Mouse (Mus musculus) cerebellum, adult 2 months (tissue): ENCODE data around the gene Adamtsl1. TPM values are rescaled to one million over a fixed set of nuclear protein-coding genes. Genes with fewer than 3 reads are reported as not detected.

ENCODE experiments used
- DNase-seq, 2 experiments: peaks; one replicate each; pipeline ENCODE4 v3.0.0; 2021
- H3K27ac ChIP-seq: fragments of 200-500 bp; 2 replicates; pipeline ENCODE4 v1.5.1; 2012; ENCODE audit warnings: low read length, control low read depth, inconsistent platforms; ENCODE audit not compliant: insufficient read depth
- H3K27me3 ChIP-seq: fragments of 200-500 bp; 2 replicates; pipeline ENCODE4 v1.6.1; 2012; ENCODE audit warnings: inconsistent platforms, mild to moderate bottlenecking, low read length, moderate library complexity; ENCODE audit not compliant: control insufficient read depth, insufficient read depth
- H3K4me1 ChIP-seq: fragments of 200-500 bp; 2 replicates; pipeline ENCODE4 v1.6.1; 2011; ENCODE audit warnings: low read length; ENCODE audit not compliant: control insufficient read depth, insufficient read depth
- H3K4me3 ChIP-seq: fragments of 200-500 bp; replicated peaks from 2 replicates; pipeline ENCODE3; 2011; ENCODE audit warnings: mild to moderate bottlenecking, low read depth, low read length, control low read depth; ENCODE audit not compliant: insufficient read depth
- CTCF ChIP-seq: fragments of 200-500 bp; IDR thresholded peaks from 2 replicates; pipeline ENCODE4 v1.5.1; 2011; ENCODE audit warnings: low read depth, mild to moderate bottlenecking, control low read depth, low read length, moderate library complexity, borderline replicate concordance; ENCODE audit not compliant: insufficient read depth
- POLR2A ChIP-seq: fragments of 200-500 bp; IDR thresholded peaks from 2 replicates; pipeline ENCODE4 v1.6.1; 2011; ENCODE audit warnings: low read length, control low read depth, borderline replicate concordance; ENCODE audit not compliant: insufficient read depth
- WGBS: fragments of 180-500 bp; shearing (Covaris S2); methylation state at CpG from one replicate; pipeline ENCODE4 v1.1.7; 2018; 5-methylcytosine and 5-hydroxymethylcytosine counted together
- polyA plus RNA-seq: library from polyadenylated mRNA; depleted of rRNA; stranded (reverse); fragments of >200 nt; gene quantifications from 2 replicates; pipeline ENCODE4 v1.2.3, GENCODE M21; 2012

The Adamtsl1 gene
- polyA plus RNA-seq, 1 experiment, result 3.3 TPM

- H3K4me3 ChIP-seq, result no peak overlapping the region
- H3K27ac ChIP-seq, result no peak overlapping the region
- no peaks in the 10 kb centered on the region for H3K27me3 ChIP-seq
- WGBS, result 68% methylated on average over 2 of the region's 2 CpGs
- DNase-seq, result no peak
- TF ChIP-seq POLR2A, result no peak
- TF ChIP-seq CTCF, result no peak
- H3K4me1 ChIP-seq, result no peaks in the 10 kb centered on the region
Observed at GRCm38 (mm10) chr4:86241854-86242424, 728.0 kb downstream of the Adamtsl1 start.

DNA sequence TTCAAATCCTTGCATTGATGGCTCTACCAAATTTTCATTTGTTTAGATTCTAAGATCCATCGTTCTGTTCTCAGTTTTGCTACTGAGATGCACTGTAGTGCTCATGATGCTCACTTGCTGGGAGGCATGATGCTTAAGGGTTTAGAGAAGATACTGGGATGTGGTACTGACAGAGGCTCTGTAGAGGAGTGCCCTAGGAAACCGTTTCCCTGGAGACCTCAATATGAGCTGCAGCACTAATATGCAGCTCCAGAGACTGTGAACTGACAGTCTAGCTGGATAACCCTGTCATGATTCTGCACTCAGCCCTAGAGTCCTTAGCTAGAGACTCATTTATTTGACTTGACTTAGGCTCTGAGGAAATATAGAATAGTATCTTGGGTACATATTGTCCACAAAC, 756.1 kb downstream of the Adamtsl1 start:
- no peak for TF ChIP-seq POLR2A

DNA sequence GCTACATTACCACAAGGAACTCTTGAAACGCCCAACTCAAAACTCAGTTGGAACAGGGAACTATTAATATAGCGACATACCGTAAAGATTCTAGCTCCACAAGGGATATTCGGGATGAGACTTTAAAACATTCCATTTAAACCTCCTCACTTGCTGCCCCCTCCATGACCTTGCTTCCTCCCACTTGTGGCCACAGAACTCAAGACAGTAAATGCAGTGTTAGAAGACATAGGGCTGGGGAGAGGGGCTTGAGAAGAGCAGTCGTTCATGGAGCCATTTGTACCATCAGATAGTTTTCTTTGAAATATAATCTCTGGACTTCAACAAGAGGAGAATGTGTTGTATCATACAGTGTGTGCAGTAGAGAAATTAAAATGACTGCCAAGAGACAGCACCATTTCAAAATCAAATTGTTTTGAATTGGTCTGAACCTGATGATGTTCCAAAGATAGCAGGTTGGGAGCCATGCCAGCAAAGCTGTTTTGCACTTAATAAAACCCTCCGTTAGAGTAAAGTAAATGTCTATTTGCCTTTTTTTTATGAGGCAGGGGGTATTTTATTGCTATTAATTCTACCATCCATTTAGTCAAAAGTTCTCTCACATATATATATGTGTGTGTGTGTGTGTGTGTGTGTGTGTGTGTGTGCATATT, 759.9 kb downstream of the Adamtsl1 start:
- no peak for DNase-seq

More for the DNA sequence above, 756.1 kb downstream of the Adamtsl1 start:
- Histone ChIP-seq H3K4me1 (no peaks in the 10 kb centered on the region), H3K27ac (no peak overlapping the region), H3K4me3 (no peak overlapping the region), H3K27me3 (no peaks in the 10 kb centered on the region)
- 28% methylated on average over 2 of the region's 2 CpGs for WGBS
- no peak for DNase-seq

GRCm38 (mm10) chr4:86274663-86275062, 760.7 kb downstream of the Adamtsl1 start:
- TF ChIP-seq POLR2A, result no peak
- no peak for TF ChIP-seq CTCF
- H3K27me3 ChIP-seq, result no peaks in the 10 kb centered on the region
- 70% methylated on average over 2 of the region's 2 CpGs for WGBS
- H3K4me1 ChIP-seq, result no peaks in the 10 kb centered on the region
- no peak for DNase-seq
- H3K27ac ChIP-seq, result no peak overlapping the region
- H3K4me3 ChIP-seq, result no peak overlapping the region

More for the DNA sequence above, 759.9 kb downstream of the Adamtsl1 start:
- H3K27me3 ChIP-seq, result no peaks in the 10 kb centered on the region
- TF ChIP-seq CTCF (no peak), POLR2A (no peak)
- no peaks in the 10 kb centered on the region for H3K4me1 ChIP-seq
- no peak overlapping the region for H3K4me3 ChIP-seq
- no peak overlapping the region for H3K27ac ChIP-seq
- WGBS, result 77% methylated on average over 6 of the region's 6 CpGs

- 73% methylated on average over 14 of the region's 14 CpGs for WGBS
- Histone ChIP-seq H3K27me3 (no peaks in the 10 kb centered on the region), H3K4me3 (no peak overlapping the region), H3K27ac (no peak overlapping the region), H3K4me1 (no peaks in the 10 kb centered on the region)
- no peak for DNase-seq
- TF ChIP-seq POLR2A (no peak), CTCF (no peak)
Observed at GRCm38 (mm10) chr4:86276021-86276813, 762.2 kb downstream of the Adamtsl1 start.

GRCm38 (mm10) chr4:86278546-86278945, 764.6 kb downstream of the Adamtsl1 start:
- Histone ChIP-seq H3K4me3 (no peak overlapping the region), H3K4me1 (no peaks in the 10 kb centered on the region), H3K27ac (no peak overlapping the region; the same call in 1 of the 2 replicates), H3K27me3 (no peaks in the 10 kb centered on the region)
- no peak for DNase-seq
- no peak for TF ChIP-seq POLR2A
- TF ChIP-seq CTCF, result no peak
- 66% methylated on average over 5 of the region's 5 CpGs for WGBS

GRCm38 (mm10) chr4:86286572-86286971, 772.6 kb downstream of the Adamtsl1 start:
- 100% methylated on average over 1 of the region's 1 CpGs for WGBS
- no peak overlapping the region for H3K27ac ChIP-seq
- no peak overlapping the region for H3K4me3 ChIP-seq
- TF ChIP-seq CTCF, result no peak
- no peak for TF ChIP-seq POLR2A
- no peak for DNase-seq
- H3K27me3 ChIP-seq, result no peaks in the 10 kb centered on the region
- peaks cover 5% of the 10 kb centered on the region; the same call in 1 of the 2 replicates for H3K4me1 ChIP-seq

GRCm38 (mm10) chr4:86288264-86288663, 774.3 kb downstream of the Adamtsl1 start:
- no peak for TF ChIP-seq CTCF
- no peak for TF ChIP-seq POLR2A
- Histone ChIP-seq H3K4me3 (no peak overlapping the region), H3K27ac (no peak overlapping the region), H3K27me3 (no peaks in the 10 kb centered on the region), H3K4me1 (peaks cover 5% of the 10 kb centered on the region; the same call in 1 of the 2 replicates)
- 92% methylated on average over 4 of the region's 4 CpGs for WGBS
- no peak for DNase-seq
